Mouse (Mus musculus) MEL (cell line): Measurements from ENCODE around the gene Soat1. TPM values are rescaled to one million over a fixed set of nuclear protein-coding genes. Genes with fewer than 3 reads are reported as not detected.

ENCODE experiments used
- DNase-seq: peaks from one replicate; pipeline ENCODE4 v3.0.0; 2011; ENCODE audit warnings: low read depth, low spot score
- H3K27ac ChIP-seq: 2 replicates; pipeline ENCODE4 v1.5.1; 2012; ENCODE audit warnings: low read depth, mild to moderate bottlenecking, control low read depth, low read length, moderate library complexity; ENCODE audit not compliant: control insufficient read depth
- H3K27me3 ChIP-seq, 2 experiments: fragments of 150-350 bp in 1 of 2; sonication (generic) in 1 of 2; 2 replicates each; pipeline ENCODE4 v1.6.1; 2012; ENCODE audit warnings: low read length in 2 of 2, mild to moderate bottlenecking in 2 of 2, improper control_type of control experiment in 1 of 2, moderate library complexity in 1 of 2; ENCODE audit not compliant: insufficient read depth in 2 of 2, control insufficient read depth in 1 of 2
- H3K36me3 ChIP-seq, 2 experiments: 2 replicates each; pipeline ENCODE4 v1.6.1; 2012 to 2014; ENCODE audit warnings: low read length in 2 of 2, improper control_type of control experiment in 1 of 2, inconsistent platforms in 1 of 2, mild to moderate bottlenecking in 1 of 2; ENCODE audit not compliant: insufficient read depth in 2 of 2, control insufficient read depth in 1 of 2
- H3K4me1 ChIP-seq, 2 experiments: fragments of 150-350 bp in 1 of 2; sonication (generic) in 1 of 2; 2 replicates each; pipeline ENCODE4 v1.6.1; 2012; ENCODE audit warnings: low read length in 2 of 2, improper control_type of control experiment in 1 of 2, mild to moderate bottlenecking in 1 of 2; ENCODE audit not compliant: insufficient read depth in 2 of 2, control insufficient read depth in 1 of 2
- H3K4me3 ChIP-seq, 2 experiments: fragments of 150-350 bp in 1 of 2; sonication (generic) in 1 of 2; 2 replicates each; pipeline ENCODE4 v1.5.1; 2012; ENCODE audit warnings: low read depth in 2 of 2, low read length in 2 of 2, mild to moderate bottlenecking in 2 of 2, moderate library complexity in 2 of 2, control low read depth in 1 of 2, improper control_type of control experiment in 1 of 2; ENCODE audit not compliant: control insufficient read depth in 1 of 2, insufficient read depth in 1 of 2
- H3K79me2 ChIP-seq: 2 replicates; pipeline ENCODE4 v1.6.1; 2012; ENCODE audit warnings: mild to moderate bottlenecking, low read length, moderate library complexity; ENCODE audit not compliant: control insufficient read depth, poor library complexity, insufficient read depth
- H3K9ac ChIP-seq: 2 replicates; pipeline ENCODE4 v1.6.1; 2012; ENCODE audit warnings: low read depth, mild to moderate bottlenecking, control low read depth, low read length, moderate library complexity; ENCODE audit not compliant: control insufficient read depth, poor library complexity, severe bottlenecking
- H3K9me3 ChIP-seq: fragments of 150-350 bp; sonication (generic); replicated peaks from 2 replicates; pipeline ENCODE4 v1.6.1; 2012; ENCODE audit warnings: mild to moderate bottlenecking, low read length, improper control_type of control experiment, moderate library complexity; ENCODE audit not compliant: insufficient read depth
- BHLHE40 ChIP-seq: IDR thresholded peaks from 2 replicates; pipeline ENCODE4 v1.6.1; 2012; ENCODE audit warnings: low read depth, mild to moderate bottlenecking, inconsistent platforms, low read length, improper control_type of control experiment, borderline replicate concordance
- CHD1 ChIP-seq: IDR thresholded peaks from 2 replicates; pipeline ENCODE4 v1.6.1; 2012; ENCODE audit warnings: low read depth, mild to moderate bottlenecking, inconsistent platforms, low read length, improper control_type of control experiment
- CHD2 ChIP-seq: IDR thresholded peaks from 2 replicates; pipeline ENCODE4 v1.6.1; 2011; ENCODE audit warnings: low read length, improper control_type of control experiment
- EP300 ChIP-seq, 2 experiments: IDR thresholded peaks; 2 replicates each; pipeline ENCODE4 v1.6.1; 2011; ENCODE audit warnings: improper control_type of control experiment in 2 of 2, low read length in 2 of 2, low read depth in 1 of 2, mild to moderate bottlenecking in 1 of 2
- ETS1 ChIP-seq: IDR thresholded peaks from 2 replicates; pipeline ENCODE4 v1.6.1; 2012; ENCODE audit warnings: low read depth, mild to moderate bottlenecking, inconsistent platforms, low read length, improper control_type of control experiment, moderate library complexity
- GABPA ChIP-seq: IDR thresholded peaks from 2 replicates; pipeline ENCODE4 v1.6.1; 2012; ENCODE audit warnings: low read depth, mild to moderate bottlenecking, inconsistent platforms, low read length, improper control_type of control experiment, moderate library complexity
- GATA1 ChIP-seq: IDR thresholded peaks from 2 replicates; pipeline ENCODE4 v1.6.1; 2011; ENCODE audit warnings: low read depth, low read length, improper control_type of control experiment
- HCFC1 ChIP-seq: IDR thresholded peaks from 2 replicates; pipeline ENCODE4 v1.6.1; 2012; ENCODE audit warnings: low read depth, mild to moderate bottlenecking, inconsistent platforms, low read length, improper control_type of control experiment, moderate library complexity
- JUND ChIP-seq: IDR thresholded peaks from 2 replicates; pipeline ENCODE4 v1.6.1; 2011; ENCODE audit warnings: low read depth, mild to moderate bottlenecking, improper control_type of control experiment, low read length
- KAT2A ChIP-seq: conservative IDR thresholded peaks from 2 replicates; pipeline ENCODE4 v1.6.1; 2012; ENCODE audit warnings: low read depth, low read length, improper control_type of control experiment, inconsistent platforms
- MAX ChIP-seq: IDR thresholded peaks from 2 replicates; pipeline ENCODE4 v1.6.1; 2011; ENCODE audit warnings: low read length, improper control_type of control experiment
- MEF2A ChIP-seq: IDR thresholded peaks from 2 replicates; pipeline ENCODE4 v1.6.1; 2014; ENCODE audit warnings: low read depth, mild to moderate bottlenecking, inconsistent platforms, low read length, improper control_type of control experiment; ENCODE audit not compliant: poor library complexity, insufficient replicate concordance, severe bottlenecking; ENCODE audit errors: extremely low read depth
- MXI1 ChIP-seq: IDR thresholded peaks from 2 replicates; pipeline ENCODE4 v1.6.1; 2011; ENCODE audit warnings: mild to moderate bottlenecking, low read depth, low read length, improper control_type of control experiment
- MYB ChIP-seq: IDR thresholded peaks from 2 replicates; pipeline ENCODE4 v1.6.1; 2011; ENCODE audit warnings: mild to moderate bottlenecking, low read depth, low read length, improper control_type of control experiment
- MYC ChIP-seq: IDR thresholded peaks from 2 replicates; pipeline ENCODE4 v1.6.1; 2011; ENCODE audit warnings: low read depth, mild to moderate bottlenecking, low read length, improper control_type of control experiment, moderate library complexity
- NELFE ChIP-seq: IDR thresholded peaks from 2 replicates; pipeline ENCODE4 v1.6.1; 2011; ENCODE audit warnings: low read depth, low read length, improper control_type of control experiment
- NRF1 ChIP-seq: IDR thresholded peaks from 2 replicates; pipeline ENCODE4 v1.6.1; 2014; ENCODE audit warnings: low read depth, mild to moderate bottlenecking, inconsistent platforms, low read length, improper control_type of control experiment, moderate library complexity; ENCODE audit not compliant: poor library complexity, insufficient read depth, severe bottlenecking
- POLR2AphosphoS2 ChIP-seq: IDR thresholded peaks from 2 replicates; pipeline ENCODE4 v1.6.1; 2011; ENCODE audit warnings: low read length, improper control_type of control experiment
- POLR2AphosphoS5 ChIP-seq: IDR thresholded peaks from 2 replicates; pipeline ENCODE4 v1.6.1; 2012; ENCODE audit warnings: low read depth, borderline replicate concordance, mild to moderate bottlenecking, inconsistent platforms, low read length, moderate library complexity, mixed read lengths
- RAD21 ChIP-seq: IDR thresholded peaks from 2 replicates; pipeline ENCODE4 v1.6.1; 2011; ENCODE audit warnings: mild to moderate bottlenecking, low read depth, low read length, improper control_type of control experiment
- RCOR1 ChIP-seq: IDR thresholded peaks from 2 replicates; pipeline ENCODE4 v1.6.1; 2012; ENCODE audit warnings: low read depth, mild to moderate bottlenecking, inconsistent platforms, low read length, improper control_type of control experiment
- SMC3 ChIP-seq: IDR thresholded peaks from 2 replicates; pipeline ENCODE4 v1.6.1; 2011; ENCODE audit warnings: low read depth, low read length, improper control_type of control experiment
- TAL1 ChIP-seq: IDR thresholded peaks from 2 replicates; pipeline ENCODE4 v1.6.1; 2012; ENCODE audit warnings: mild to moderate bottlenecking, inconsistent platforms, low read length, moderate library complexity, mixed read lengths
- TBP ChIP-seq: IDR thresholded peaks from 2 replicates; pipeline ENCODE4 v1.8.0; 2011; ENCODE audit warnings: low read depth, low read length, improper control_type of control experiment
- TCF12 ChIP-seq: IDR thresholded peaks from 2 replicates; pipeline ENCODE4 v1.6.1; 2014; ENCODE audit warnings: low read depth, mild to moderate bottlenecking, inconsistent platforms, low read length, improper control_type of control experiment, moderate library complexity
- UBTF ChIP-seq: IDR thresholded peaks from 2 replicates; pipeline ENCODE4 v1.6.1; 2012; ENCODE audit warnings: low read depth, mild to moderate bottlenecking, inconsistent platforms, low read length, improper control_type of control experiment, moderate library complexity, borderline replicate concordance; ENCODE audit not compliant: insufficient read depth
- USF1 ChIP-seq: IDR thresholded peaks from 2 replicates; pipeline ENCODE4 v1.6.1; 2014; ENCODE audit warnings: low read depth, mild to moderate bottlenecking, inconsistent platforms, low read length, improper control_type of control experiment, moderate library complexity
- USF2 ChIP-seq, 2 experiments: IDR thresholded peaks; 2 replicates each; pipeline ENCODE4 v1.6.1; 2011 to 2012; ENCODE audit warnings: improper control_type of control experiment in 2 of 2, low read length in 2 of 2, borderline replicate concordance in 1 of 2, inconsistent platforms in 1 of 2, low read depth in 1 of 2, mild to moderate bottlenecking in 1 of 2; ENCODE audit not compliant: insufficient read depth in 1 of 2
- ZKSCAN1 ChIP-seq: IDR thresholded peaks from 2 replicates; pipeline ENCODE4 v1.6.1; 2012; ENCODE audit warnings: low read depth, mild to moderate bottlenecking, inconsistent platforms, low read length, improper control_type of control experiment, moderate library complexity
- ZMIZ1 ChIP-seq: IDR thresholded peaks from 2 replicates; pipeline ENCODE4 v1.6.1; 2012; ENCODE audit warnings: low read depth, mild to moderate bottlenecking, inconsistent platforms, low read length, improper control_type of control experiment, moderate library complexity
- ZNF384 ChIP-seq: IDR thresholded peaks from 2 replicates; pipeline ENCODE4 v1.6.1; 2012; ENCODE audit warnings: low read depth, mild to moderate bottlenecking, inconsistent platforms, low read length, improper control_type of control experiment
- polyA plus RNA-seq, 2 experiments: library from polyadenylated mRNA; stranded (reverse) in 1 of 2; unstranded in 1 of 2; fragments of >175 nt in 1 of 2; fragments of >200 nt in 1 of 2; gene quantifications; 2 replicates each; pipeline versions ENCODE4 v1.2.1 to v1.2.4; 2012; ENCODE audit warnings: low replicate concordance in 2 of 2, low read depth in 1 of 2; ENCODE audit not compliant: insufficient read length in 2 of 2, insufficient read depth in 1 of 2, missing spikeins in 1 of 2
- total RNA-seq: library from RNA; depleted of rRNA; stranded (reverse); fragments of 300-350 nt; gene quantifications from 2 replicates; pipeline ENCODE4 v1.2.3, GENCODE M21; 2012

The Soat1 gene
- total and polyA plus RNA-seq, 3 experiments: 2.7 to 10.5 TPM; not detected in 1

DNA sequence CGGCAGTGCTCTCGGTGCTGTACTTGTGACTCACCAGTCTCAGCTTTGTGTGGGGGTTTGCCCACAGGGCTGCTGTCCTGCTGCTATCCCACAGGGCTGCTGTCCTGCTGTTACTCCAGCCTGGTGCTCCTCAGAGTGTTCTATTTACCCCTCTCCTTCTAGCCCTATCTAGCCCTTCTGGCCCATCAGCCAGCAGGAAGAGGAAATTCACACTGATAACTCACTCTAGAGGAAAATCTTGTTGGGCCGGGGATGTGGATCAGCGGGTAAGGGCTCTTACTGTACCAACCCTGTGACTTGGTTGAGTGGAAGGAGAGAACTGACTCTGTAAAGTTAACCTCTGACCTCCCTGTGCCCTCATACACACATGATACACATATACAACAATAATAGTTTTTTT, 81.0 kb downstream of the Soat1 start:
- Histone ChIP-seq H3K36me3 (peaks cover 0 to 6% of the 10 kb centered on the region in 2 experiments; a peak in 2 of 4 replicates), H3K27ac (no peak overlapping the region), H3K9ac (no peak overlapping the region), H3K9me3 (no peaks in the 10 kb centered on the region), H3K79me2 (no peaks in the 10 kb centered on the region), H3K4me3 (no peak overlapping the region), H3K27me3 (no peaks in the 10 kb centered on the region), H3K4me1 (peaks cover 0 to 8% of the 10 kb centered on the region in 2 experiments; a peak in 1 of 4 replicates)
- TF ChIP-seq ZNF384: no peak
- TF ChIP-seq USF2 (IDR thresholded peaks at IDR 0.05; ENCODE audit: borderline replicate concordance in 1 of 2, insufficient read depth in 1 of 2, low read depth in 1 of 2, low read length in 2 of 2): no peak
- TF ChIP-seq TCF12: 0 out of 2 replicates have a peak, but pooled peaks have one; percentile 10
- TF ChIP-seq ETS1: 0 out of 2 replicates have a peak, but pooled peaks have one; percentile 26
- TF ChIP-seq GABPA: no peak
- TF ChIP-seq GATA1: peak; percentile 57; the same call in 1 of the 2 replicates
- TF ChIP-seq NELFE: no peak
- peak; percentile 50 to 70; a peak in 3 of 4 replicates for TF ChIP-seq EP300 (IDR thresholded peaks at IDR 0.05; ENCODE audit: low read depth in 1 of 2, low read length in 2 of 2)
- no peak for TF ChIP-seq CHD2
- no peak for TF ChIP-seq UBTF
- TF ChIP-seq HCFC1: no peak
- TF ChIP-seq ZKSCAN1: no peak
- no peak for TF ChIP-seq NRF1
- DNase-seq: peak; percentile 48

DNA sequence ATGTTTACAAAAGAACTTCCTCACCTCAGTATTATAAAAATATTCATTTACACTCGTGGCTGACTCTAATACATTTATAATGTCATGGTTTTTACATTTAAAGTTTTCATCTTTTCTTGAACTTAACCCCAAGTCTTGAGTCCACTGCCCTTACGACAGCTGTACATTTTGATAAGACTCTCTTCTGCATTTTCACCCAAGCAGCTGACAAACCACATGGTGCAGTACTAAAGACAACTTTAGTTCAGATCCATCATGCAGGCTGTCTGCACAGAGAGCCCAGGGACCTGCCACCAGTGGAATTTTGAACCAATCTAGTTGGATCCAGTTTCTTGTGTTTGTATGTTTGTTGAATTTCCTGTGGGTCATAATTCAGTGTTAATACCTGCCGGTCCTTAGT, 87.3 kb downstream of the Soat1 start:
- Histone ChIP-seq H3K27me3 (no peaks in the 10 kb centered on the region), H3K27ac (peak overlapping the region; percentile 28), H3K36me3 (peaks cover 0 to 6% of the 10 kb centered on the region in 2 experiments; a peak in 2 of 4 replicates), H3K4me3 (no peak overlapping the region), H3K9ac (no peak overlapping the region), H3K4me1 (peaks cover 3 to 9% of the 10 kb centered on the region in 2 experiments; a peak in 3 of 4 replicates), H3K79me2 (no peaks in the 10 kb centered on the region), H3K9me3 (no peaks in the 10 kb centered on the region)
- DNase-seq: peak; percentile 86
- TF ChIP-seq CHD1 (no peak), USF2 (IDR thresholded peaks at IDR 0.05; ENCODE audit: borderline replicate concordance in 1 of 2, insufficient read depth in 1 of 2, low read depth in 1 of 2, low read length in 2 of 2) (no peak), TBP (no peak), GATA1 (peak; percentile 91), BHLHE40 (no peak), MYC (peak; percentile 93), ETS1 (peak; percentile 100), SMC3 (no peak), TAL1 (peak; percentile 92), NRF1 (no peak), MAX (peak; percentile 79), MEF2A (no peak), ZMIZ1 (no peak), RCOR1 (peak; percentile 55; the same call in 1 of the 2 replicates), MYB (no peak), KAT2A (no peak), RAD21 (no peak), ZNF384 (no peak), JUND (no peak), NELFE (no peak), POLR2AphosphoS2 (no peak), POLR2AphosphoS5 (no peak), MXI1 (peak; percentile 93), UBTF (no peak), USF1 (peak; percentile 78)
